Mouse (Mus musculus): ENCODE data around the gene Hspb11. TPM values are rescaled to one million over a fixed set of nuclear protein-coding genes. Genes with fewer than 3 reads are reported as not detected.

The Hspb11 gene
- polyA plus RNA-seq, 1 experiment from 2014 or later, result 24.6 TPM

DNA sequence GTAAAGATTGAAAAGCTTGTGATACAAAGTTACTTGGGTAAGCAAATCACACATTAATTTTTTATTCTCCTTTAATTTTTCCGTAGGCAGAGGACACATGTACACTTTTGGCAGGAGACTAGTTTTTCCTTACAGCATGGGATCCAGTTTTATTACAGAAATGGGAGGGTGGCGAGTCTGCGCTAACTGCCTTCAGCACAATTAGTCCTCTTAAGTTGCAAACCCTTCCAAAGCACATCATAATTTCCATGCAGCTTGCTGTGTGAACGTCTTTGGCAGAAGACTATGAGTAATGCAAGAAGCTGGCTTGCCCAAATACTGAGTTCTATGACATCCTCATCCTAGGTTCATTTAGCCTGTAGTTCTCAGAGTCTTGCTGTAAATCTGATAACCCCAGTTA is 20.3 kb downstream of the Hspb11 start:
- DNase-seq (ENCODE audit: low spot score), result no peak
- Histone ChIP-seq H3K9me3 (no peaks in the 10 kb centered on the region), H3K4me1 (peaks cover 7% of the 10 kb centered on the region), H3K36me3 (replicated peaks) (peaks cover 9% of the 10 kb centered on the region; the same call in 1 of the 2 replicates), H3K27ac (replicated peaks) (no peak overlapping the region), H3K27me3 (replicated peaks; ENCODE audit: low read depth, poor library complexity, severe bottlenecking) (no peaks in the 10 kb centered on the region), H3K4me3 (no peak overlapping the region)
- 88% methylated on average over 4 of the region's 4 CpGs for WGBS

GRCm38 (mm10) chr4:107274511-107274910 is 21.1 kb downstream of the Hspb11 start:
- peaks cover 9% of the 10 kb centered on the region; the same call in 1 of the 2 replicates for H3K36me3 ChIP-seq (replicated peaks)
- H3K9me3 ChIP-seq, result no peaks in the 10 kb centered on the region
- no peak overlapping the region for H3K4me3 ChIP-seq
- WGBS, result 77% methylated on average over 5 of the region's 5 CpGs
- no peak overlapping the region for H3K27ac ChIP-seq (replicated peaks)
- no peaks in the 10 kb centered on the region for H3K27me3 ChIP-seq (replicated peaks; ENCODE audit: low read depth, poor library complexity, severe bottlenecking)
- peaks cover 8% of the 10 kb centered on the region for H3K4me1 ChIP-seq
- no peak for DNase-seq (ENCODE audit: low spot score)

DNA sequence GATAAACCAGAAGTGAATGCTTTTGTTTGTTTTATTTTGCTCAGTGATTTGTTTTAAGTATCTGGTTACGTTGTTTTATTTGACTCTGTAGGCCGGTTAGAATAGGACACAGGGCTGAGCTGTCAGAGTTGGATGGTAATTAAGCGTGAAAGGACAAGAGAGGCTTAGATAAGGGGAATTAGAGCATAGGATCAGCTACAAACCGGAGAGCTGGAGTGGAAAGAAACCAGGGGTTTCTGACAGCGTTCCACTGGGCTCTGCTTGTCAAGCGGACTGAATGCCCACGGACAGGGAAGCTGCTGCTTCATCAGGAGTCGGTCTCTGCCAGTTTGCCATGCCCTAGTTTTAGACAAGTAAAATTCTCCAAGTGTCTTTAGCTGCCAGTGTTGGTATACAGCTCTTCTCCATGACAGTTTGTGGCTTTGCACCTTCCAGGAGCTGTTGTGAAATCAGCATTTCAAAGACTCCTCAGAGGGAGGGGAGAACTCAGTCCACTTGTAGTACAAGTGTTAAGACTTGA is 24.9 kb downstream of the Hspb11 start:
- H3K36me3 ChIP-seq (replicated peaks), result peaks cover 21% of the 10 kb centered on the region; the same call in 1 of the 2 replicates
- no peaks in the 10 kb centered on the region for H3K27me3 ChIP-seq (replicated peaks; ENCODE audit: low read depth, poor library complexity, severe bottlenecking)
- no peak overlapping the region for H3K27ac ChIP-seq (replicated peaks)
- DNase-seq (ENCODE audit: low spot score), result no peak
- H3K4me3 ChIP-seq, result no peak overlapping the region
- no peaks in the 10 kb centered on the region for H3K9me3 ChIP-seq
- peaks cover 8% of the 10 kb centered on the region for H3K4me1 ChIP-seq
- WGBS, result 21% methylated on average over 8 of the region's 8 CpGs

DNA sequence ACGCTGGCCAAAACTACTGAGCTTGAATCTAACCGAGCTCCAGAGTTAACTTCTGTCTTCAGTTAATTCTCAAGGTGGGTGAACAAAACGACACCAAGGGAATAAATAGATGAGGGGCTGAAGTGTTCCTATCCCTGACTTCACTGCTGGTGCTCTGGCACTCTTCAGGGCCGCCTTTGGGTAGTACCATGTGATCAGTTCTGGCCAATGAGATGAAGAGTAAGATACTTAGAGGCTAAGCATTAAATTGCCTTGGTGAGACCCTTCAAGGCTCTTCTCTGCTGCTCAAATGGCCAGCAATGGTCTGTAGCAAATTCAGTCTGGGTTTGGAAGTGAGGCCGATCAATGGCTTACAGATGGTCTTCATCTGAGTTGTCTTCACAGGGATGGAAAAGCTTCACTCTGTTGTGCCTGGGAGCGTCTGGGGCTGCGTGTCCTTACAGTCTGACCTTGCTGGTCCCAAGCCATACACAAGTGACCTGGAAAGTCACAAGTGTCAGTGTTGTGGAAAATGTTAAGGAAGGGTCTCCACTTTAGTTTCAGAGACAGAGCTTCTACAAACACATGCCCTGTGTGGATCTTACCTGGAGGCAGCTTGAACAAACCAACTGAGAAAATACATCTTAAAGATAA is 27.6 kb downstream of the Hspb11 start:
- no peaks in the 10 kb centered on the region for H3K27me3 ChIP-seq (replicated peaks; ENCODE audit: low read depth, poor library complexity, severe bottlenecking)
- 86% methylated on average over 7 of the region's 7 CpGs for WGBS
- DNase-seq (ENCODE audit: low spot score), result no peak

GRCm38 (mm10) chr4:107285446-107286200 is 32.2 kb downstream of the Hspb11 start:
- Histone ChIP-seq H3K27me3 (replicated peaks; ENCODE audit: low read depth, poor library complexity, severe bottlenecking) (no peaks in the 10 kb centered on the region), H3K4me1 (peaks cover 7% of the 10 kb centered on the region; the same call in 1 of the 2 replicates), H3K36me3 (replicated peaks) (peaks cover 5% of the 10 kb centered on the region; the same call in 1 of the 2 replicates), H3K27ac (replicated peaks) (no peak overlapping the region), H3K4me3 (no peak overlapping the region), H3K9me3 (no peaks in the 10 kb centered on the region)
- DNase-seq (ENCODE audit: low spot score), result no peak
- 78% methylated on average over 3 of the region's 3 CpGs for WGBS

More for the DNA sequence above, 27.6 kb downstream of the Hspb11 start:
- no peak overlapping the region for H3K27ac ChIP-seq (replicated peaks)
- no peak overlapping the region for H3K4me3 ChIP-seq
- no peaks in the 10 kb centered on the region for H3K9me3 ChIP-seq
- peaks cover 8% of the 10 kb centered on the region for H3K4me1 ChIP-seq
- H3K36me3 ChIP-seq (replicated peaks), result peaks cover 12% of the 10 kb centered on the region; the same call in 1 of the 2 replicates

DNA sequence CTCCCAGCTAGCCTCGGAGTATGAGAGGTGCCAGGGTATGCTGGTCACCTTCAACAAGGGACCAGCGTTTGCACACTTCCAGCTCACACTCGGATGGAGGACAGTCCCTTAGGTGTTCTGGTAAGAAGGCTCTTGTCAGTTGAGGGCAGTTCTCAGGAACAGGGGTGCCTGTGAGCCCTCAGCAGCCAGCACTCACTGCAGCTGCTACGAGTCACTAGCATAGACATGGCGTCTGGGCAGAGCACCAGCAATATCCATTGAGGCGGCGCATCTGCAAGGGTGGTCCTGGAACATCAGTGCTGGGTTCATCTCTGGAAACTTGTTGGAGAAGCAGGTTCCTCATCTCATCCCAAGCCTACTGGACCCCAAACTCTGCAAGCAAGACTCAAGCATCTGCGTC is 33.0 kb downstream of the Hspb11 start:
- 95% methylated on average over 8 of the region's 8 CpGs for WGBS
- Histone ChIP-seq H3K4me1 (peaks cover 7% of the 10 kb centered on the region; the same call in 1 of the 2 replicates), H3K9me3 (no peaks in the 10 kb centered on the region), H3K4me3 (no peak overlapping the region), H3K36me3 (replicated peaks) (no peaks in the 10 kb centered on the region), H3K27me3 (replicated peaks; ENCODE audit: low read depth, poor library complexity, severe bottlenecking) (no peaks in the 10 kb centered on the region), H3K27ac (replicated peaks) (no peak overlapping the region)
- no peak for DNase-seq (ENCODE audit: low spot score)

GRCm38 (mm10) chr4:107287517-107287916 is 34.1 kb downstream of the Hspb11 start:
- H3K9me3 ChIP-seq, result no peaks in the 10 kb centered on the region
- 88% methylated on average over 2 of the region's 2 CpGs for whole genome bisulfite sequencing

DNA sequence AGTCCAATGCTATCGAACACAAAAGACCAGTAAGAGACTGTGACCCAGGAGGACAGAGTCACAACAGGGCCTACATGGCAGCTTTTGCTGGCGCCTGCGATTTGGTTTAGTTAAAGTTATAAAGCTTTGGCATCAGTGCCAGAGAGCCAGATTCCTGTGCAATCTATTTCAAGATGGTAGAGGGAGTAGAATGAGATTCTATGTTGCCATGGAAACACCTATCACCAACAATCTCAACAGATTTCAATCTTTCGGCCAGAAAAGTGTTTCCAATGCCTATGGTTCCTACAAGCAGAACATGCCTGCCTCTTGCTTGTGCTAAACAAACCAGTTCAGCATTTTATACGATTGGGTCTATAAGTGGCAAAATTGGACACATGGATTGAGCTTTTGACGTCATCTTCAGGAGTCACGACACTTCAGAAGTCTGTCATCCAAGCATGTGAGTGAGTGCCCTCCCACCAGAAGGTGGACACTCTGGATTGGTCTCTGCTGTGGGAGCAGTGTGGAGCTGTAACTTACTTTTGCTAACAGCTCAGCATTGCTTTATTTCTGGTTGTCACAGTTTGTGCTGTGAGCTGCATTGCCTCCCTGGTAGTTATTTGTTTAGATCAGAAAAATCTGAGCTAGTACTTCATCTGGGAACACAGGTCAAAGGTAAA is 38.3 kb downstream of the Hspb11 start:
- Histone ChIP-seq H3K9me3 (no peaks in the 10 kb centered on the region), H3K36me3 (replicated peaks) (no peaks in the 10 kb centered on the region), H3K4me1 (peaks cover 7% of the 10 kb centered on the region; the same call in 1 of the 2 replicates), H3K4me3 (no peak overlapping the region), H3K27ac (replicated peaks) (no peak overlapping the region), H3K27me3 (replicated peaks; ENCODE audit: low read depth, poor library complexity, severe bottlenecking) (no peaks in the 10 kb centered on the region)
- 89% methylated on average over 7 of the region's 7 CpGs for WGBS
- no peak for DNase-seq (ENCODE audit: low spot score)

More at GRCm38 (mm10) chr4:107287517-107287916, 34.1 kb downstream of the Hspb11 start:
- H3K27me3 ChIP-seq (replicated peaks; ENCODE audit: low read depth, poor library complexity, severe bottlenecking), result no peaks in the 10 kb centered on the region
- H3K4me1 ChIP-seq, result peaks cover 7% of the 10 kb centered on the region; the same call in 1 of the 2 replicates
- no peaks in the 10 kb centered on the region for H3K36me3 ChIP-seq (replicated peaks)
- no peak overlapping the region for H3K4me3 ChIP-seq
- no peak for DNase-seq (ENCODE audit: low spot score)
- no peak overlapping the region for H3K27ac ChIP-seq (replicated peaks)

DNA sequence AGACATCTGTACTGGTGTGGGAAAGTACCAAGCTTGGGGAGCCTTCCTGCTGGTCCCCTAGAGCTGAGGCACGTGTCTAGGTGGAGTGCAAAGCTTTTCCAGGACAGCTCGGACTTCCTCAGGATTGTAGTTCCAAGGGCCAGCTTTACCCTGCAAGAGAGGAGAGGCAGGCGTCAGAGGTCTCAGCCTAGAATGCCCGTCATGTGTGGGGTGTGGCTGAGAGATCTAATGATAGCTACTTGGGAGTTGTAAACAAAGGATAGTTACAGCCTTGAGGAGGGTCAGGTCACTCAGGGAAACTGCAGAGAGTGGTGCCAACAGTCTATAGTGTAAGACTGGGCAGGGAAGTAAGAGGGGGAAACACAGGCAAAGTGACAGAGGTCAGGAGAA is 38.9 kb downstream of the Hspb11 start:
- Histone ChIP-seq H3K4me3 (no peak overlapping the region), H3K27me3 (replicated peaks; ENCODE audit: low read depth, poor library complexity, severe bottlenecking) (no peaks in the 10 kb centered on the region), H3K27ac (replicated peaks) (no peak overlapping the region), H3K9me3 (no peaks in the 10 kb centered on the region), H3K4me1 (peaks cover 7% of the 10 kb centered on the region; the same call in 1 of the 2 replicates), H3K36me3 (replicated peaks) (no peaks in the 10 kb centered on the region)
- 69% methylated on average over 4 of the region's 4 CpGs for WGBS
- no peak for DNase-seq (ENCODE audit: low spot score)

GRCm38 (mm10) chr4:107298071-107298606 is 44.7 kb downstream of the Hspb11 start:
- Histone ChIP-seq H3K27ac (replicated peaks) (no peak overlapping the region), H3K4me1 (no peaks in the 10 kb centered on the region; the same call in none of the 2 replicates), H3K36me3 (replicated peaks) (no peaks in the 10 kb centered on the region), H3K27me3 (replicated peaks; ENCODE audit: low read depth, poor library complexity, severe bottlenecking) (no peaks in the 10 kb centered on the region), H3K9me3 (no peaks in the 10 kb centered on the region), H3K4me3 (no peak overlapping the region)
- DNase-seq (ENCODE audit: low spot score), result no peak
- 82% methylated on average over 8 of the region's 8 CpGs for WGBS

DNA sequence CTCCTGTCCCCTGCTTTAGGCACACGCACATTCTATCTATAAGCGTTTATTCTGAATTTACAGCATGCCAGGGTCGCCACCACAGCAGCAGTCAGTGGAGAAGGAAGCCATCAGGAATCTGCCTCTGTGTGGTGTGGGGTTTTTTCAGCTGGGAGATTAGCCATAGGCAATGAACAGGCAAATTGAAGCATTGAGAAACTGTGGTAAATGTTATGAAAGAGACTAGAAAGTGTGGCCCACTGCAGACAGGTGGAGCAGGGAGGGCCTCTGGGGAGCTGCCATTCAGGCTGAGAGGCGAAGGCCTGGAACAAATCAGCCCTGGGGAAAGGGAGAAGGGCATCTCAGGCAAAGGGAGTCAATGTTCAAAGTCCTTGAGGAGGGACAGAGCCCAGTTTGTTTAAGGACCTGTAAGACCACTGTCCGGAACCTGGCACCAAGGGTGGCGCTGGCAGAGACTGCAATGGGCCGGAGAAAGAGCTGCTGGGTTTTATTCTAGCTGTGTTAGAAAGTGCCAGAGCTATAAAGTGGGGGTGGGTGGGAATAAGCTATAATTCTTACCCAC is 46.5 kb downstream of the Hspb11 start:
- no peaks in the 10 kb centered on the region for H3K36me3 ChIP-seq (replicated peaks)
- H3K9me3 ChIP-seq, result no peaks in the 10 kb centered on the region
- DNase-seq (ENCODE audit: low spot score), result no peak
- no peaks in the 10 kb centered on the region; the same call in none of the 2 replicates for H3K4me1 ChIP-seq
- H3K4me3 ChIP-seq, result no peak overlapping the region
- H3K27ac ChIP-seq (replicated peaks), result no peak overlapping the region
- H3K27me3 ChIP-seq (replicated peaks; ENCODE audit: low read depth, poor library complexity, severe bottlenecking), result no peaks in the 10 kb centered on the region
- WGBS, result 84% methylated on average over 7 of the region's 7 CpGs

GRCm38 (mm10) chr4:107300371-107300770 is 47.0 kb downstream of the Hspb11 start:
- H3K4me3 ChIP-seq, result no peak overlapping the region

More at GRCm38 (mm10) chr4:107300371-107300770, 47.0 kb downstream of the Hspb11 start:
- no peaks in the 10 kb centered on the region for H3K9me3 ChIP-seq
- no peak for DNase-seq (ENCODE audit: low spot score)
- H3K36me3 ChIP-seq (replicated peaks), result no peaks in the 10 kb centered on the region
- H3K27me3 ChIP-seq (replicated peaks; ENCODE audit: low read depth, poor library complexity, severe bottlenecking), result no peaks in the 10 kb centered on the region
- no peaks in the 10 kb centered on the region; the same call in none of the 2 replicates for H3K4me1 ChIP-seq
- WGBS, result 80% methylated on average over 4 of the region's 4 CpGs
- H3K27ac ChIP-seq (replicated peaks), result no peak overlapping the region

All from embryonic facial prominence, embryonic 10.5 days (tissue).